In genomic region chr2:118099104-118099503, GRCm38 (mm10) we compare ENCODE assay signal across 26 mouse cellular contexts. TPM values are rescaled to one million over a fixed set of nuclear protein-coding genes. Genes with fewer than 3 reads are reported as not detected.
DNase-seq lines count a peak whose midpoint lies in the region; ATAC-seq lines count a peak whose summit lies in the region.
"Had no signal": no experiment of that assay in that cellular context is flagged by ENCODE, and none has a peak within 500 bp of the region (broad histone marks: within the 10 kb centered on the region; RNA-seq: fewer than 3 reads in every experiment).

No protein-coding gene starts in this region.

- no peak overlapping the region for H3K27ac ChIP-seq in forebrain, embryonic 16.5 days (ENCODE audit: low read length)
- no peak overlapping the region for H3K27ac ChIP-seq in forebrain, embryonic 15.5 days (replicated peaks)
- no peak overlapping the region for H3K27ac ChIP-seq in midbrain, embryonic 15.5 days
- H3K27ac ChIP-seq in midbrain, embryonic 10.5 days (replicated peaks), result no peak overlapping the region
- H3K27ac ChIP-seq: embryonic facial prominence, embryonic 15.5 days; heart, embryonic 15.5 days; hindbrain, postnatal 0 days; kidney, embryonic 15.5 days; liver, embryonic 13.5 days; midbrain, embryonic 12.5 days; stomach, embryonic 15.5 days had no signal

- ATAC-seq in forebrain, embryonic 16.5 days, result peak; percentile 52
- no peak for ATAC-seq in forebrain, embryonic 15.5 days (replicated peaks)
- ATAC-seq in midbrain, embryonic 15.5 days (replicated peaks), result 0 out of 2 replicates have a peak, but pooled peaks have one; percentile 30
- 0 out of 2 replicates have a peak, but pooled peaks have one; percentile 6 for ATAC-seq in megakaryocyte progenitor cell, adult 5-6 weeks (replicated peaks; ENCODE audit: poor library complexity)
- ATAC-seq: hindbrain, postnatal 0 days; intestine, postnatal 0 days had no signal

- H3K4me3 ChIP-seq in forebrain, embryonic 16.5 days (replicated peaks; ENCODE audit: low read length), result no peak overlapping the region
- H3K4me3 ChIP-seq in forebrain, embryonic 15.5 days, result no peak overlapping the region
- H3K4me3 ChIP-seq in midbrain, embryonic 15.5 days, result no peak overlapping the region
- no peak overlapping the region for H3K4me3 ChIP-seq in midbrain, embryonic 10.5 days
- H3K4me3 ChIP-seq: embryonic facial prominence, embryonic 15.5 days; heart, embryonic 15.5 days; kidney, embryonic 15.5 days; liver, embryonic 13.5 days; midbrain, embryonic 12.5 days; stomach, embryonic 15.5 days had no signal

- H3K9ac ChIP-seq in forebrain, embryonic 16.5 days (replicated peaks; ENCODE audit: low read depth, low read length), result no peak overlapping the region
- H3K9ac ChIP-seq in forebrain, embryonic 15.5 days (replicated peaks), result no peak overlapping the region
- H3K9ac ChIP-seq in midbrain, embryonic 15.5 days, result no peak overlapping the region
- H3K9ac ChIP-seq: embryonic facial prominence, embryonic 15.5 days; heart, embryonic 15.5 days; kidney, embryonic 15.5 days; liver, embryonic 13.5 days; lung, embryonic 14.5 days; midbrain, embryonic 12.5 days; stomach, embryonic 15.5 days had no signal

- no peaks in the 10 kb centered on the region for H3K36me3 ChIP-seq in forebrain, embryonic 16.5 days (ENCODE audit: control insufficient read depth, insufficient read depth)
- H3K36me3 ChIP-seq in forebrain, embryonic 15.5 days, result no peaks in the 10 kb centered on the region
- no peaks in the 10 kb centered on the region for H3K36me3 ChIP-seq in midbrain, embryonic 15.5 days (replicated peaks)
- no peaks in the 10 kb centered on the region for H3K36me3 ChIP-seq in midbrain, embryonic 10.5 days
- H3K36me3 ChIP-seq: embryonic facial prominence, embryonic 15.5 days; heart, embryonic 15.5 days; kidney, embryonic 15.5 days; liver, embryonic 13.5 days; midbrain, embryonic 12.5 days; stomach, embryonic 15.5 days had no signal

- no peaks in the 10 kb centered on the region; the same call in 1 of the 2 replicates for H3K4me1 ChIP-seq in forebrain, embryonic 16.5 days (replicated peaks; ENCODE audit: control insufficient read depth, insufficient read depth, low read length)
- H3K4me1 ChIP-seq in forebrain, embryonic 15.5 days, result peaks cover 6% of the 10 kb centered on the region; the same call in 1 of the 2 replicates
- H3K4me1 ChIP-seq in midbrain, embryonic 15.5 days, result no peaks in the 10 kb centered on the region
- 0 out of 2 replicates have a peak, but pooled peaks cover 4% of the 10 kb centered on the region for H3K4me1 ChIP-seq in midbrain, embryonic 10.5 days
- H3K4me1 ChIP-seq: kidney, embryonic 15.5 days; liver, embryonic 13.5 days; midbrain, embryonic 12.5 days; stomach, embryonic 15.5 days had no signal

- H3K27me3 ChIP-seq in forebrain, embryonic 16.5 days (replicated peaks; ENCODE audit: control insufficient read depth, insufficient read depth, low read length), result no peaks in the 10 kb centered on the region
- no peaks in the 10 kb centered on the region for H3K27me3 ChIP-seq in forebrain, embryonic 15.5 days
- no peaks in the 10 kb centered on the region for H3K27me3 ChIP-seq in midbrain, embryonic 15.5 days (replicated peaks)
- H3K27me3 ChIP-seq in midbrain, embryonic 10.5 days (ENCODE audit: low read depth, poor library complexity, severe bottlenecking), result no peaks in the 10 kb centered on the region
- H3K27me3 ChIP-seq: CH12.LX; embryonic facial prominence, embryonic 15.5 days; heart, embryonic 15.5 days; kidney, embryonic 15.5 days; liver, embryonic 13.5 days; midbrain, embryonic 12.5 days; stomach, embryonic 15.5 days had no signal

- 35% methylated on average over 4 of the region's 4 CpGs for WGBS in forebrain, embryonic 16.5 days
- 48% methylated on average over 4 of the region's 4 CpGs for WGBS in forebrain, embryonic 15.5 days
- 74% methylated on average over 4 of the region's 4 CpGs for WGBS in midbrain, embryonic 15.5 days
- WGBS in midbrain, embryonic 10.5 days, result 91% methylated on average over 4 of the region's 4 CpGs
- 10% methylated on average over 4 of the region's 4 CpGs for WGBS in large intestine, adult 2 months

- intact Hi-C loops in left cerebral cortex, postnatal 14 days (cut with DNase I), result no loop called here

- no peak overlapping the region for H3K4me2 ChIP-seq in forebrain, embryonic 16.5 days (ENCODE audit: low read length)
- no peak overlapping the region for H3K4me2 ChIP-seq in forebrain, embryonic 15.5 days (replicated peaks)
- no peak overlapping the region for H3K4me2 ChIP-seq in midbrain, embryonic 15.5 days
- H3K4me2 ChIP-seq: embryonic facial prominence, embryonic 15.5 days; heart, embryonic 15.5 days; kidney, embryonic 15.5 days; liver, embryonic 13.5 days; lung, embryonic 14.5 days; midbrain, embryonic 12.5 days; stomach, embryonic 15.5 days had no signal

- H3K9me3 ChIP-seq in forebrain, embryonic 16.5 days (ENCODE audit: control insufficient read depth, low read length), result no peaks in the 10 kb centered on the region
- no peaks in the 10 kb centered on the region for H3K9me3 ChIP-seq in forebrain, embryonic 15.5 days
- no peaks in the 10 kb centered on the region for H3K9me3 ChIP-seq in midbrain, embryonic 15.5 days
- H3K9me3 ChIP-seq in midbrain, embryonic 10.5 days (replicated peaks), result no peaks in the 10 kb centered on the region
- H3K9me3 ChIP-seq: embryonic facial prominence, embryonic 15.5 days; heart, embryonic 15.5 days; kidney, embryonic 15.5 days; liver, embryonic 13.5 days; midbrain, embryonic 12.5 days; stomach, embryonic 15.5 days had no signal

- DNase-seq in midbrain, embryonic 10.5 days (ENCODE audit: low spot score), result no peak
- peak; percentile 89 for DNase-seq in large intestine, adult 2 months (ENCODE audit: low read depth, low spot score)
- no peak for DNase-seq in left cerebral cortex, postnatal 14 days (ENCODE audit: low spot score in 2 of 2)
- DNase-seq: adrenal gland, postnatal 14 days; cerebellum, adult 11 months; cerebellum, postnatal 14 days; heart, adult 18-20 months; kidney, postnatal 4 days; liver, embryonic 13.5 days; lung, embryonic 14.5 days; lung, postnatal 36 days; thymus, adult 18-20 months; thymus, postnatal 4 days had no signal

RNA-seq across cellular contexts. Expression of gene Thbs1, which starts 12.6 kb away (rescaled TPM):
- polyA plus RNA-seq in forebrain, embryonic 16.5 days (2015; fragmentation: Nextera tagmentation; extraction: Ambion mirVana), result 11.5 and 17.3 TPM in 2 replicates
- polyA plus RNA-seq in forebrain, embryonic 15.5 days (2015; fragmentation: Nextera tagmentation; extraction: Ambion mirVana), result 10.2 and 10.3 TPM in 2 replicates
- 4.7 and 5.1 TPM in 2 replicates for polyA plus RNA-seq in midbrain, embryonic 15.5 days (2015; fragmentation: Nextera tagmentation; extraction: Ambion mirVana)
- 25.4 and 35.4 TPM in 2 replicates for polyA plus RNA-seq in midbrain, embryonic 10.5 days (2016; fragmentation: Nextera tagmentation; extraction: Ambion mirVana)
- polyA plus RNA-seq in large intestine, adult 2 months (2012; rRNA removed), result 6.6 and 10.2 TPM in 2 replicates
- 2.3 and 3.7 TPM in 2 replicates for total RNA-seq in megakaryocyte progenitor cell, adult 5-6 weeks (2015)
- total RNA-seq in megakaryocyte progenitor cell, adult 5-6 weeks (2017), result 1.4 and 2.8 TPM in 2 replicates
- total RNA-seq in left cerebral cortex, postnatal 14 days (2021), result 1 to 10 TPM; 4.3 to 4.7 TPM
- total RNA-seq: MEL had no signal
